Mouse (Mus musculus): Measurements from ENCODE around the gene Cyp46a1. TPM values are rescaled to one million over a fixed set of nuclear protein-coding genes. Genes with fewer than 3 reads are reported as not detected.
A peak's percentile ranks its signal among the peaks of the same experiment; 100 is the strongest.

Gene Cyp46a1
- polyA plus RNA-seq, 1 experiment from 2014 or later = 28.4 TPM

- H3K36me3 ChIP-seq (ENCODE audit: control insufficient read depth, insufficient read depth) = no peaks in the 10 kb centered on the region
- 18% methylated on average over 13 of the region's 13 CpGs for WGBS
- peak; percentile 63 for ATAC-seq
- no peaks in the 10 kb centered on the region for H3K27me3 ChIP-seq (replicated peaks; ENCODE audit: control insufficient read depth, insufficient read depth, low read length)
- no peak overlapping the region for H3K27ac ChIP-seq (ENCODE audit: low read length)
- no peak overlapping the region for H3K9ac ChIP-seq (replicated peaks; ENCODE audit: low read depth, low read length)
- H3K4me1 ChIP-seq (replicated peaks; ENCODE audit: control insufficient read depth, insufficient read depth, low read length) = peaks cover 14% of the 10 kb centered on the region
- no peaks in the 10 kb centered on the region for H3K9me3 ChIP-seq (ENCODE audit: control insufficient read depth, low read length)
- no peak overlapping the region for H3K4me3 ChIP-seq (replicated peaks; ENCODE audit: low read length)
- H3K4me2 ChIP-seq (ENCODE audit: low read length) = no peak overlapping the region
Observed at GRCm38 (mm10) chr12:108386476-108387232, 52.5 kb downstream of the Cyp46a1 start.

DNA sequence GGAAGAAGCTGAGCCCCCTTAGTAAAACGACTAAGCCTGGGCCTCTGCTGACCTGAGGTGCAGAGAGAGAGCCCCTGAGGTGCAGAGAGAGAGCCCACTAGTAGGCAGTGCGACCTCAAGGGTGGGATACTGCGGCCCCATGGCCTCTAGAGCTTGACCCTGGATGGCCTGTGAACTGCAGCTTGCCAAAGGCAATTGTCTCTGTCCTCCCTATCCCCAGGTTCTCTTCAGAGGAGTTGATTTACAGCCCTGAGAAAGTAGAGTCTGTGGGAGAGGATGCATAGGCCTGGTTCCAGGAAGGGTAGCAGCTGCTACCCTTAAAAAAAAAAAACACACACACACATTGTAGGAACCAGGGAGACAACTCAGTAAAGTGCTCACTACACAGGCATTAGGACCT, 55.5 kb downstream of the Cyp46a1 start:
- H3K4me2 ChIP-seq (ENCODE audit: low read length) = no peak overlapping the region
- ATAC-seq = no peak
- no peaks in the 10 kb centered on the region for H3K36me3 ChIP-seq (ENCODE audit: control insufficient read depth, insufficient read depth)
- H3K9me3 ChIP-seq (ENCODE audit: control insufficient read depth, low read length) = no peaks in the 10 kb centered on the region
- WGBS = 57% methylated on average over 3 of the region's 3 CpGs
- H3K4me1 ChIP-seq (replicated peaks; ENCODE audit: control insufficient read depth, insufficient read depth, low read length) = peaks cover 20% of the 10 kb centered on the region
- no peak overlapping the region for H3K27ac ChIP-seq (ENCODE audit: low read length)
- H3K27me3 ChIP-seq (replicated peaks; ENCODE audit: control insufficient read depth, insufficient read depth, low read length) = no peaks in the 10 kb centered on the region
- no peak overlapping the region for H3K9ac ChIP-seq (replicated peaks; ENCODE audit: low read depth, low read length)
- no peak overlapping the region for H3K4me3 ChIP-seq (replicated peaks; ENCODE audit: low read length)

DNA sequence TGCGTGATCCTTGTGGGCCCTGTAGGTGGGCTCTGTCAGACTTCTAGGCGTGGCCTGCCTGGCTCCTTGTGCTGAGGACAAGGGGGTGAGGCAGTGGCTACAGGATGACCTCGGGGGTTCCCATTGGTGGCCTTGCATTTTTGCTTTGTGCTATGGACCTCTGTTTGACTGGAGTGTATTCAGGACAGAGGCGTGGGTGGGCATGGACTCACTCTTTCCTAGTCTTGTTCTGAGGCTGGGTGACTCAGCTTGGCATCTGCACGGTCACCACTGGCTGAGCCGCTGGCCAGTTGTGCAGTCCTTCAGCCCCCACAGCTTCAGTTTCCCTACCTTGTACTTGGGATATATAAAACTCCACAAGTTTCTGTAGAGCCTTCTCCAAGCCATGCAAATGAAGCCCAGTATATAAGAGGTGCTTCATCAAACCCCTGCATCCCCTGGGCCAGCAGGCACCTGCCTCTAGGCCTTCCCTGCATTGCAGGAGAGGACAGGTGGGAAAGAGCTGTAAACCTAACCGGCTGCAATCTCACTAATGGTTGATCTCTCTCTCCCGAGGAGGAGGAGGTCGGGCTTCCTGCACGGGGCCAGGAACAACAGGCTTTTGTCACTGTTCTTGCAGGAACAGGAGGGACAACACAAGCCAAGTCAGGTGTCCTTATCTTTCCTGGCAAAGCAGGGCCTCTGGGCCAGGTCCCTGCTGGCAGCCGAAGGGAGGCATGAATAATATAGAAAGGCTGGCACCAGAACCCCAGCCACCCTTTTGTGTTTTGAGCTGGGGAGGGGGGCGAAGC, 58.3 kb downstream of the Cyp46a1 start:
- Histone ChIP-seq H3K36me3 (ENCODE audit: control insufficient read depth, insufficient read depth) (no peaks in the 10 kb centered on the region), H3K4me2 (ENCODE audit: low read length) (no peak overlapping the region), H3K4me1 (replicated peaks; ENCODE audit: control insufficient read depth, insufficient read depth, low read length) (peaks cover 30% of the 10 kb centered on the region), H3K9me3 (ENCODE audit: control insufficient read depth, low read length) (no peaks in the 10 kb centered on the region), H3K27ac (ENCODE audit: low read length) (no peak overlapping the region), H3K9ac (replicated peaks; ENCODE audit: low read depth, low read length) (no peak overlapping the region), H3K4me3 (replicated peaks; ENCODE audit: low read length) (no peak overlapping the region), H3K27me3 (replicated peaks; ENCODE audit: control insufficient read depth, insufficient read depth, low read length) (no peaks in the 10 kb centered on the region)
- ATAC-seq = no peak
- 60% methylated on average over 12 of the region's 12 CpGs for WGBS

DNA sequence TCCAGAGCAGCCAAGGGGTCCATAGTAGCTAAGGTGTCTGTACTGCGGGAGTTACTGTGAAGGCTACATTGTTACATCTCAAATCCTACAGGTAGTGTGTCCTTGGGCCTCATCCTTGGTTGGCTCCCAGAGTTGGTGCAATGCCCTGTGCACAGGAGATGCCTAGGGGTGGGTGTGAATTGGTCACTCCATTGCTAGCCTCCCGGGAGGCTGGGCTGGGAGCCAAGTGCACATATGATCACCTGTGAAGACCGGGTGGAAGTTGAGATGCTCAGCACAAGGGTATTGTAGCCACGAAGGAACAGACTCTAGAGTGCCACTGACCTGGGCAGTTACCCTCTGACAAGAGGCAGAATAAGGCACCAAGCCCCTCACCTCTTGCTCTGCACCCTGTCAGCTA, 58.9 kb downstream of the Cyp46a1 start:
- H3K27me3 ChIP-seq (replicated peaks; ENCODE audit: control insufficient read depth, insufficient read depth, low read length) = no peaks in the 10 kb centered on the region
- H3K36me3 ChIP-seq (ENCODE audit: control insufficient read depth, insufficient read depth) = no peaks in the 10 kb centered on the region
- peaks cover 30% of the 10 kb centered on the region for H3K4me1 ChIP-seq (replicated peaks; ENCODE audit: control insufficient read depth, insufficient read depth, low read length)
- H3K9ac ChIP-seq (replicated peaks; ENCODE audit: low read depth, low read length) = no peak overlapping the region
- H3K9me3 ChIP-seq (ENCODE audit: control insufficient read depth, low read length) = no peaks in the 10 kb centered on the region
- WGBS = 68% methylated on average over 4 of the region's 4 CpGs
- no peak overlapping the region for H3K4me2 ChIP-seq (ENCODE audit: low read length)
- H3K27ac ChIP-seq (ENCODE audit: low read length) = no peak overlapping the region
- ATAC-seq = no peak
- no peak overlapping the region for H3K4me3 ChIP-seq (replicated peaks; ENCODE audit: low read length)

DNA sequence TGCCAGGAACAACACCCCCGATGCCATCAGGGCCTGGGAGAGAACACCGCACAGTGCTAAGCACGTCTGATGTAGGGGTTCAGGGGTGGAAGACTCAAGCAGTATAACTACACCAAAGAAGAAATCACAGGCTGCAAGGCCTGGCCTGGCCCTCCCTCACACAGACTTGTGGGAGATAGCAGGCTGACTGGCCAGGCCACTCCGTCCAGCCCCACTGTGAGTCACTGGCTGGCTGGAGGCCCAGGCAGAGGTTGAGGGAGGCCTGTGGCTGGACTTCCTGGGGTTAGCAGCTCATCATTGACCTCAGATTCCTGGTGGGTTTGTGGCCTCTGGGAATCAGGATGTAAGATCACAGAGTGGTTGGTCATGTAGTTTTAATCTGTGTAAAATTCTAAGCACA, 59.5 kb downstream of the Cyp46a1 start:
- no peak overlapping the region for H3K4me3 ChIP-seq (replicated peaks; ENCODE audit: low read length)
- H3K27me3 ChIP-seq (replicated peaks; ENCODE audit: control insufficient read depth, insufficient read depth, low read length) = no peaks in the 10 kb centered on the region
- no peaks in the 10 kb centered on the region for H3K9me3 ChIP-seq (ENCODE audit: control insufficient read depth, low read length)
- H3K4me1 ChIP-seq (replicated peaks; ENCODE audit: control insufficient read depth, insufficient read depth, low read length) = peaks cover 30% of the 10 kb centered on the region
- ATAC-seq = no peak
- H3K4me2 ChIP-seq (ENCODE audit: low read length) = no peak overlapping the region
- no peaks in the 10 kb centered on the region for H3K36me3 ChIP-seq (ENCODE audit: control insufficient read depth, insufficient read depth)
- no peak overlapping the region for H3K9ac ChIP-seq (replicated peaks; ENCODE audit: low read depth, low read length)
- H3K27ac ChIP-seq (ENCODE audit: low read length) = no peak overlapping the region
- WGBS = 83% methylated on average over 4 of the region's 4 CpGs

- Histone ChIP-seq H3K4me1 (replicated peaks; ENCODE audit: control insufficient read depth, insufficient read depth, low read length) (peaks cover 30% of the 10 kb centered on the region), H3K27me3 (replicated peaks; ENCODE audit: control insufficient read depth, insufficient read depth, low read length) (no peaks in the 10 kb centered on the region), H3K4me2 (ENCODE audit: low read length) (no peak overlapping the region), H3K4me3 (replicated peaks; ENCODE audit: low read length) (no peak overlapping the region), H3K9ac (replicated peaks; ENCODE audit: low read depth, low read length) (no peak overlapping the region), H3K9me3 (ENCODE audit: control insufficient read depth, low read length) (no peaks in the 10 kb centered on the region), H3K27ac (ENCODE audit: low read length) (no peak overlapping the region), H3K36me3 (ENCODE audit: control insufficient read depth, insufficient read depth) (no peaks in the 10 kb centered on the region)
- 80% methylated on average over 17 of the region's 17 CpGs for WGBS
- ATAC-seq = no peak
Observed at GRCm38 (mm10) chr12:108394534-108395284, 60.5 kb downstream of the Cyp46a1 start.

GRCm38 (mm10) chr12:108395285-108395660, 61.1 kb downstream of the Cyp46a1 start:
- no peak overlapping the region for H3K4me2 ChIP-seq (ENCODE audit: low read length)
- H3K9me3 ChIP-seq (ENCODE audit: control insufficient read depth, low read length) = no peaks in the 10 kb centered on the region
- peak overlapping the region; percentile 77 for H3K27ac ChIP-seq (ENCODE audit: low read length)
- WGBS = 57% methylated on average over 6 of the region's 6 CpGs
- no peak overlapping the region for H3K9ac ChIP-seq (replicated peaks; ENCODE audit: low read depth, low read length)
- H3K27me3 ChIP-seq (replicated peaks; ENCODE audit: control insufficient read depth, insufficient read depth, low read length) = no peaks in the 10 kb centered on the region
- H3K4me3 ChIP-seq (replicated peaks; ENCODE audit: low read length) = no peak overlapping the region
- no peak for ATAC-seq
- peaks cover 30% of the 10 kb centered on the region for H3K4me1 ChIP-seq (replicated peaks; ENCODE audit: control insufficient read depth, insufficient read depth, low read length)
- H3K36me3 ChIP-seq (ENCODE audit: control insufficient read depth, insufficient read depth) = no peaks in the 10 kb centered on the region

GRCm38 (mm10) chr12:108396081-108396947, 62.1 kb downstream of the Cyp46a1 start:
- H3K4me1 ChIP-seq (replicated peaks; ENCODE audit: control insufficient read depth, insufficient read depth, low read length) = peaks cover 30% of the 10 kb centered on the region
- ATAC-seq = peak; percentile 96

More at GRCm38 (mm10) chr12:108396081-108396947, 62.1 kb downstream of the Cyp46a1 start:
- Histone ChIP-seq H3K4me3 (replicated peaks; ENCODE audit: low read length) (no peak overlapping the region), H3K36me3 (ENCODE audit: control insufficient read depth, insufficient read depth) (no peaks in the 10 kb centered on the region), H3K9me3 (ENCODE audit: control insufficient read depth, low read length) (no peaks in the 10 kb centered on the region), H3K27me3 (replicated peaks; ENCODE audit: control insufficient read depth, insufficient read depth, low read length) (no peaks in the 10 kb centered on the region), H3K4me2 (ENCODE audit: low read length) (no peak overlapping the region), H3K9ac (replicated peaks; ENCODE audit: low read depth, low read length) (no peak overlapping the region; the same call in 1 of the 2 replicates), H3K27ac (ENCODE audit: low read length) (peak overlapping the region; percentile 77)
- WGBS = 37% methylated on average over 11 of the region's 11 CpGs

All from forebrain, embryonic 16.5 days (tissue).